In the genomic region with DNA sequence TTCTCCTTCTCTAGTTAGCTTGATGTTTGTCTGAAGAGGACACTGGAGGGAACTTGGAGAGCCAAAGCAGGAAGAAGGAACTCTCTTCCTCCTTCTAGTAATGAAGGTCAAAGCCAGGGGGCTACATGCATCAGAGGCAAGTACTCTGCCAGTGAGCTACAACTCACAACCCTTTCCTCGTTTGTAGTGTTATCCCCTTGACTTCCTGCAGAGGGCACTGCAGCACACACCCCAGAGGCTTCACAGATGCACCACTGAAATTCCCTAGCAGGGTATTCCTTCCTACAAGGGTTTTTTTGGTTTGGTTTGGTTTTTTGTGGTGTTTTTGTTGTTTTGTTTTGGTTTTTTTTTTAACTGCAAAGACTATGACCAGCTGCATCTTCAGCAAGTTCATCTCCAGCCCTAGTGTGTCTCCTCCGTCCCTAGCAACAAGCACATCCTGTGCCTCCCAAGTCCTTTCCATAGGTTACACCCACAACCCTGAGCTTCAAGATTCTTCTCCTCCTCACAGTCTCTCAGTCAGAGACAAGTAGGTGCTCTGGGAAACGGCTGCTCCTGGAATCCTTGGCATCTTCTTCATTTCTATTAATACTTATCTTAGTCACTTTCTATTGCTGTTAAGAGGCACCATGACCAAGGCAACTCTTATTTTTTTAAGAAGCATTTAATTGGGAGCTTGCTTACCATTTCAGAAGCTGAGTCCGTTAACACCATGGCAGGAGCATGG, we compare ENCODE assay signal across 12 mouse cellular contexts.
DNase-seq lines count a peak whose midpoint lies in the region; ATAC-seq and TF ChIP-seq lines count a peak whose summit lies in the region.
"Had no signal": no experiment of that assay in that cellular context is flagged by ENCODE, and none has a peak within 500 bp of the region (broad histone marks: within the 10 kb centered on the region; RNA-seq: fewer than 3 reads in every experiment).

No protein-coding gene starts in this region.

- H3K27ac ChIP-seq in kidney, adult 2 months (ENCODE audit: insufficient read depth, low read depth, low read length) = no peak overlapping the region
- H3K27ac ChIP-seq: embryonic facial prominence, embryonic 12.5 days; liver, embryonic 13.5 days had no signal

- no peaks in the 10 kb centered on the region for H3K36me3 ChIP-seq in kidney, adult 2 months (ENCODE audit: control insufficient read depth, insufficient read depth, low read length)
- H3K36me3 ChIP-seq: embryonic facial prominence, embryonic 12.5 days; liver, embryonic 13.5 days had no signal

- no peak overlapping the region for H3K4me3 ChIP-seq in kidney, adult 2 months (ENCODE audit: insufficient read depth, low read depth, low read length)
- H3K4me3 ChIP-seq: embryonic facial prominence, embryonic 12.5 days; liver, embryonic 13.5 days; myocyte had no signal

- WGBS in kidney, adult 2 months = 74% methylated on average over 4 of the region's 4 CpGs

- H3K27me3 ChIP-seq in kidney, adult 2 months (replicated peaks; ENCODE audit: control insufficient read depth, insufficient read depth, low read length) = no peaks in the 10 kb centered on the region
- H3K27me3 ChIP-seq: embryonic facial prominence, embryonic 12.5 days; liver, embryonic 13.5 days had no signal

- peak; percentile 17 for DNase-seq in kidney, adult 2 months
- DNase-seq in kidney, postnatal 14 days = no peak
- DNase-seq in 3T3-L1 (ENCODE audit: low read depth, low spot score) = peak; percentile 39
- DNase-seq in A20 (ENCODE audit: low read depth, low spot score) = peak; percentile 51
- DNase-seq in spleen, postnatal 10 days (ENCODE audit: low spot score in 2 of 2) = no peak
- DNase-seq: gastrocnemius, postnatal 25 days; liver, embryonic 13.5 days; right cerebral cortex, postnatal 4 days had no signal

- TF ChIP-seq POLR2A in kidney, adult 2 months (IDR thresholded peaks at IDR 0.05; ENCODE audit: low read depth, low read length) = no peak

- peak; percentile 79; the same call in 1 of the 2 replicates for ATAC-seq in common myeloid progenitor, adult 5-6 weeks (replicated peaks; ENCODE audit: low read depth, poor library complexity, severe bottlenecking)
- ATAC-seq in activated CD4-positive, CD25-positive, alpha-beta regulatory T cell, adult 4 months = no peak

- peak; percentile 76 for TF ChIP-seq CTCF in kidney, adult 2 months (conservative IDR thresholded peaks at IDR 0.05; ENCODE audit: insufficient read depth, insufficient read length, low read depth, low read length)

- no peaks in the 10 kb centered on the region for H3K4me1 ChIP-seq in kidney, adult 2 months (ENCODE audit: control insufficient read depth, insufficient read depth, low read length)
- H3K4me1 ChIP-seq: embryonic facial prominence, embryonic 12.5 days; liver, embryonic 13.5 days had no signal

Comparison
In these comparisons a context has a peak if more than half of its experiments do, and no peak if none do; other contexts are left out.
1. DNase-seq: peak in kidney, adult 2 months (single experiment), 3T3-L1 (single experiment) and A20 (single experiment); none in kidney, postnatal 14 days (single experiment) and spleen, postnatal 10 days (0 of 2).